Mouse (Mus musculus) hematopoietic stem cell, adult 5-6 weeks (primary cell): ENCODE data around the gene Itga1. TPM values are rescaled to one million over a fixed set of nuclear protein-coding genes. Genes with fewer than 3 reads are reported as not detected.
A peak's percentile ranks its signal among the peaks of the same experiment; 100 is the strongest.

Experiments
- ATAC-seq, 2 experiments: fragments of 125-278 bp in 1 of 2; replicated peaks in 1 of 2; 2 replicates each; pipeline ENCODE4 v1.8.0; 2016 to 2017; ENCODE audit warnings: inconsistent platforms in 2 of 2, mild to moderate bottlenecking in 2 of 2, moderate number of reproducible peaks in 2 of 2, low read depth in 1 of 2, moderate TSS enrichment in 1 of 2; ENCODE audit not compliant: low FRiP score in 2 of 2, poor library complexity in 2 of 2, severe bottlenecking in 2 of 2, insufficient read depth in 1 of 2, low TSS enrichment in 1 of 2
- total RNA-seq: library from RNA; stranded (forward); fragments of 172-1452, 232-1000 nt; gene quantifications from 2 replicates; pipeline ENCODE4 v1.2.3, GENCODE M21; 2017

The Itga1 gene
- total RNA-seq, 1 experiment from 2014 or later, result 0.84 TPM

DNA sequence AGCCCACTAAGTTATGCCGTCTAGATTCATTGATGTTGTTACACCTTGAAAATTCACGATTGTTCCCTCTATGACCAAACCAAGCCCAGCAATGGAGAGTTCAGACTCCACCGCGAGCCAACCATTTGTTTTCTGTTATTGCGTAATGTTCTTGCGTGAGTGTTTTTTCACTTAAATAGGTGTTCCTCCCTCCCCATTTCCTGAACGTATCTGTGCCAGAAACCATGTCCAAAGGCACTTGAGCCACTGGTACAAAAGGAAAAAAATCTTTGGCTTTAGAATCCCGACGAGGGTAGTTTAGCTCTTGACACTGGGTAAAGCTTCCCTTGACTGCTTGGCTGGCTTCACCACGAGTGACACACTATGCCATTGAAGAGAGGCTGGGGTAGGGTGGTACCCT, 4.4 kb upstream of the Itga1 start:
- no peak for ATAC-seq

DNA sequence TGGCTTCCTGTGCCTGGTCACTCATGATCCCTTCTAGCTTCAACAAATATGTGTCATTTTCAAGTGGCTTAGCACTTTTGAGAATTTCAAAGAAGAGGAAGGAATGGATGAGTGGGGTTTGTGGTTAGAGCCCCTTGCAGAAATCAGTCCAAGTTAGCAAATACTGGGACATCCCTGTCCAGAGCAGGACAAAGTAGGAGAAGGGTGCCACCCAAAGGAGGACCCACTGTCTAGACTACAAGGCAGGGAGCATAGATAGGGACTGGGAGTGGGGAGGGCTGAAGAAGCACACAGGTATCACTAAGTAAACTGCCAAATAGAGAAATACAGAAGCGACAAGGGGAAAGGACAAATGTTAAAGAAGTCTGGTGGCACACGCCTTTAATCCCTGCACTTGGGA, 990 bp upstream of the Itga1 start:
- no peak for ATAC-seq

DNA sequence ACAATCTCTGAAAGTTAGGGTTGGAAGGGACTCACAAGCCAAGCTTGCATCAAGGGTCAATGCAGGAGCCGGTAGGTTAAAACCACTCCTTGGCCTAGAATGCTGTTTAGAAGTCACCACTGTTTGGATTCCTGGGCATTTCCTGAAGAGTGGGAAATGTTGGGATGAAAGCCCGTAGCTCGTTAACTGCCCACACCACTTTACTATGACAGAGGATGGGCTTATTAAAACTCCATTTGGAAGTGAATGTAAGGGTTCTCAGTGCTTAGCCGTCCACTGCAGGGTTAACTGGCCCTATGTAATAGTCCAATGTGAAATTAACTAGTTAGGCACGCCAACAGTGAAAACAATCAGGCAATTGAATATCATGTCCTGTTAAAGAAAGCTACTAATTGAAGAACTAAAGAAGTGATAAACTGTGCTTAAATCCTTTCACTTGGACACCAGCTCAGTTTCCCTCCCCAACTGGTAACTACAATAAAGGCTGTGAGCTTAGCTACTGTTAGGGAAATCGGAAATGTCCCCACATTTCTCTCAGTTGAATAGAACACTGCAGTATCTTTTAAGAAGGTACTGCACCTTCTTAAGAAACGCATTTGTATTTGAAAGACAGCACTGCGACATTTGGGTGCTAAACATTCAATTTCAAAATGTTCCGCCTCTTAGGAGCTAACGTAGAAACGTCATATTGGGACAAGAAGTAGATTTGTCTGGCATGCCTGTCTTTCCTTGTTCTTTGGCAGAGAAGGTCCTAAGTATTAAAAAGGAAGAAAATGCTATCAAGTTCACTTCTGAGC, 1.2 kb downstream of the Itga1 start:
- no peak for ATAC-seq

DNA sequence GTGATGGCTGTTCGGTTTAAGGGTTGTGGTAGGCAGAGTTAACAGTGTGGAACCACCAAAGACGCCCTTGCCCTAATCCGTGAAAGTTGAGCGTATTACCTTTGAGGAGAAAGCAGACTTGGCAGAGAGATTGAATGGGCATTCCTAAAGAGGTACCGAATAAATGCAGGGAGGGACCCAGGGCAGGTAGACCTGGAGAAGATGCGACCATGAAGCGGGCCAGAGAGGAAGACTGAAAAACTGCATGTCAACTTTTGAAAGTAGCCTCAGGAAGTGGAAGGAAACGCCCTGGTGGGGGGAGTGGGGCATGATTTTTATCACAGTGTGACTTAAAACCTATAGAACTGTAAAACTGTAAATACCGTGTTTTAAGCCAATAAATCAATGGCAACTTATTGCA, 2.4 kb downstream of the Itga1 start:
- no peak for ATAC-seq

DNA sequence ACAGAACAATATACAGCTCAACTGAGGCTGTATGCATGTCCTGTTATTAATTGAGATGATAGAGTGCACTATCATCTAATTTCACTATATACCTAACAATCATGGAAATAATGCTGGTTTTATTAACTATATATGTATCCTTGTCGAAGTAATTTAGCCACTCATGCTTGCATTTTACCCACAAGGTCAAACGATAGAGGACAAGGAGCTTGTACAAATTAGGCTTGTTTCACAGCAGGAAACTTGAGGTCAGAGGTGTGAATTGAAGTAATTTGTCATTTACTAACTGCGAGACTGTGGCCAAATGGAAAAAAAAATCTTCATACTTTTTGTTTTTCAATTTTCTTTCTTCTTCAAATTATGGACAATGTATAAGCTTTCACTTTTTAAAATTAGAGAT, 3.5 kb downstream of the Itga1 start:
- ATAC-seq, result no peak

DNA sequence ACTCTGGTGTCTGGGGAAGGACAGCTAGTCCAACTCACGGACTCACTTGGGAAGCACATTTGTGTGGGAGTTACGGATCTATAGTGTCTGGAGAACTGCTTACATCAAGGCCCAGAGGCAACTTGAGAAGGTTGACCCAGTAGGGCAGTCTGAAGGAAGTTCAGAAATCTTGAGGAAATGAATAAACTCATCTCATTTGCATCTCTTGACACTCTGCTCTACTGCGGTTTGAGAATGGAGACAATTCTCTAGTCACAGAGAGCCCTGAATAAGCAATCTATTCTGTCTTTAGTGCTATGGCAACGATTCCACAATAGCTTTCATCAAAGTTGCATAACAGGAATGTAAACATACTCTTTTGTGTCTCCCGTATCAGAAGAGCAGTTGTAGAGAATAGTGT, 4.8 kb downstream of the Itga1 start:
- no peak for ATAC-seq

DNA sequence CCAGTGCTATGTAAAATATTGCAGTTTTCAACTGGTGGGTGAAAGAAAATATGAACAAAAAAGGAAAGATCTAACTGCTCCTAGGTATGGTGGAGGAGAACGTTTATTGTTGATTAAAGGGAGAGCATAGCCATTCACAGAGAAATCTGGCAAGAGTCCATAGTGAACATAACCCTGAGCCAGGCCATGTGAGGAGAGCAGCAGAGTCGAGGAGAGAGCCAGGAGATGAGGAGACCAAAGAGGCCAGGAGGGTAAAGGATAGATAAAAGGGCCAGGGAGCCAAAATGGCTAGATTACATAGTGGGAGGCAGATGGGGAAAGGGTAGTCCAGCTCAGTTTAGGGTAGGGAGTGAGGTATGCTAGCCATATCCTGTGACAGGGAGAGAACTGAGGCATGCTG, 5.5 kb downstream of the Itga1 start:
- ATAC-seq, result no peak

DNA sequence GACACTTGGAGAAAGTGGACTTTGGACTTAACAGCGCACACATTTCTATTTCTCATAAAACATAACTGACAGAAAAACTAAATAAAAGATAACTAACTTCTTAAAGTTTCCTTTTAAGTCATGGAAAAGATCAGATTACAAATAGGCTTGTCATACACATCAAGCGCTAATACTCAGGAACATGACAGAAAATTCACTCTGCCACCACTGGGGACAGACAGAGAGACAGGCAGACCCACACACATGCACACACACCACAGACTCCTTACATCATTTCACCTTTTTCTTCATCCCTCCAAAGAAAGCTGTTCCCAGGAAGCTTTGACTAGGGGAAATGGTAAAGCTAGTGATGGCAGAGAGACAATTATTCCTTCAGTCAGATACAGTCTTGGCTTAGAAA, 6.4 kb downstream of the Itga1 start:
- ATAC-seq, result no peak; a peak in 1 of 4 replicates

DNA sequence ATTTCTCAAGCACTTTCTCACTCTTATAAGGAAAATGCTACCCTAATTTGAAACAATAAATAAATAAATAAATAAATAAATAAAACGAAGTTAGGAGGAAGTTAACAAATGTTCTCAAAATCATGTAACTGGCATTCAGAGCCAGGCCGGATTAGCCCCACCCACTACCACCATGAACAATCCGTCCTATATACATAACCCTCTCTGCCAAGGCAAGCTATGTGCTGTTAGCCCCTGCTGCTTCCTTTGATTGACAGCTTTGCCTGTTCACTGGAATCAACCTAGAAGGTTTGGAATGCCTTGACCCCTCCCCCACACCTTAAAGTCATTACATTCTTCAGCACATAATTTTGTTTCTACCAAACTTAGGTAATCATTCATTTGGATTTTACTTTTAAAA, 10.3 kb downstream of the Itga1 start:
- no peak for ATAC-seq

DNA sequence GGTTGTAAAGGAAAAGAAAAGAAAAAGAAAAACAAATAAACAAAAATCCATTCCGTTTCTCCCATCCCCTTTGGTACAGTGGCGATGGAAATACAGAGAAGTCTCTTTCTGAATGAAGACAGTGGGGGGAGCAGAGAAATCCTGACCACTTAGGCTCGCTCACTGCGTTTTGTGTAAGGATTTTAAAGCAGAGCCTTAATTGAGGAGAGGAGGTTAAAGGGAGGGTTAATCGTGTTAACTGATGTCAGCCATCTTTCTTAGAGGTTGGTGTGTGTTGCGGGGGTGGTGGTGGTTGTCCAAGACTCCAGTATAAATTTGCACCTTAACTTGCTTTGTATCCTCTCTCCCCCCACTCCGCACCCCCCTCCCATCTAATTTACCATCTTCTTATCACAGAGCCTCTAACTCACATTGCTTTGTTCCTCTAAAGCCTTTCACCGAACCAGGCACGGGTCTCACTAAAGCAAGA, 10.8 kb downstream of the Itga1 start:
- ATAC-seq, result 0 out of 4 replicates have a peak, but pooled peaks of 1 of the 2 experiments have one; percentile 1

DNA sequence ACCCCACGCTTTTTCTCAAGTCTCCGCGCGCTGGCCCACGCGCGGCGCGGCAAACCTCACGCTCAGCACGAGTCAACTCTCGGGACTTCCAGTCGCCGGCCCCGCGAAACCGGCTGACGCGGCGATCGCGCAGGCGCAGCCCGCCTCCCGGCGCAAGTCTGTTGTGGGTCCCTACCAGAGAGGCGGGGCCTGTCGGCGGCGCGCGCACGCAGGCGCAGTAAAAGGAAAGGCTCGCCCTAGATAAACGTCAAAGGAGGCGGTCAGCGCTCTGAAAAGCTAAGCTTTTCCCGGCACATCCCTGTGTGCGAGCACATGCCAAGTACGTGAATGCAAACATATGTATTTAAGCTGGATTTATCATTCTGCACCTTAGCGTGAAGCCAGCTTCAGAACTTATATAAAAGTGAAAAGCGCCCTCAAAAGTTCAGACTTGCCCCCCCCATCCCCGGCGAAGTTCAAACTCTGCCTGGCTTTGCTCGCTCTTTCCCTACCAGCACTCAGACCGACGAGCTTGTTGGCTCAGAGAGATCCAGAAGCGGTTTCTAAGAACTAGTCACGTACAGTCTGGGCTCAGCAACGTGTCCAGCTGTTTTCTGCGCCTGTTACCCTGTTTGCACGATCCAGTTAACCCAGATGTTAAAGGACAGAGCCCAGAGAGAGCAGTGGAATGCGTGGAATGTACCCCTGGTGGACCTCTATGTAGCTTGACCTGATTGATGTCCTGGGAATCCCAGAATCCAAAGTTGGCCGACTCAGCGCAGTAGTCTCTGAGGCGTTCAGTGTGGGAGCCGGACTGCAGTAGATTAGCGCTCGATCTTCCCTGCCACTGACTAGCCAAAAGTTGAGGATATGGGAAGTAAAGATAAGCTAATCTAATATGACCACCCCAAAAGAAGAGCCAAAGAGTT, 11.4 kb downstream of the Itga1 start, which contains the start of gene Pelo:
Pelo (minus strand) TSS at position 118 of the 908 bp plus-strand sequence.
- ATAC-seq, result peak; percentile 82 to 83

DNA sequence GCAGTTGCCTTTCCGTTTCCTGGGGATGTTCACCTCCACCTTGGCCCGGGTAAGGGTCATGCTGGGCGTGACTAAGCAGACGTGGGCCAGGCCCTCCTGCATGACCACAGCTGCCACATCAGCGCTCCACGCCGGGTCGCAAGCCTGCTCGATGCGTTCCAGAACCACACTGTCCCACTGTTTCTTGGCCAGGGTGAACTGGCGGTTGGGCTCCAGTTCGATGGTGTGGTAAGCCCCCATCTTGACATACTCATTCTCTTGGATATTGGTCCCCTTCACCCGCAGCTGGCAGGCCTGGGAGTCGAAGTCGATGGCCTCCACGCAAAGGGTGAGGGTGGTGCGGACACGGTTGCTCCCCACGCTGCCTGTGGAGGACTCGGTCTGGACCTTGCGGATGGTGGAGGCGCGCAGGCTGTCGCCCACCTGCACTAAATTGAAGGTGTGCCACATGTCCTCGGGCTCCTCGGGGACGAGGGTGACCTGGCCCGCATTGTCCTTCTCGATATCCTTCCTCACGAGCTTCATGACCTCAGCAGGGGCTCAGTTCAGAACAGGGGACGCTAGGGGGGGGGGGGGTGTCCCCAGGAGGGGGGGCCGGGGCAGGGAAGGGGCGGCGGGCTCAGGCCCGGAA, 12.3 kb downstream of the Itga1 start:
- ATAC-seq, result peak; percentile 57 to 58; a peak in 3 of 4 replicates

DNA sequence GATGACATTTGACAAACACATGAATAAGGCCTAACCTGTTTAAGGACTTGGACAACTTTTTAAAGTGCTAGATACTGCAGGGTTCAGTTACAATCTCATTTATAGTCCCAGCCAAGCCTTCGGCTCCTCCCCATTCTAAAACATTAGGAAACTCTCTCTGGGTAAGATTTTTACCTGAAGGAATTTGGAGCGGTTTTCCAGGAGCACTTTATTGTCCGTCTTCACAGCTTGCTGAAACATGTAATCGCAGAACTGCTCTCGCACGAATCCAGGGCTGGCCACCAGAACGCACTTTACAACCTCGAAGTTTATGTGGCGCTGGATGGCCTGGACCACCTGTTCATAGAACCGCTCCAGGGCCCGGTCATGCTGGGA, 12.8 kb downstream of the Itga1 start:
- ATAC-seq, result no peak; a peak in 1 of 4 replicates

DNA sequence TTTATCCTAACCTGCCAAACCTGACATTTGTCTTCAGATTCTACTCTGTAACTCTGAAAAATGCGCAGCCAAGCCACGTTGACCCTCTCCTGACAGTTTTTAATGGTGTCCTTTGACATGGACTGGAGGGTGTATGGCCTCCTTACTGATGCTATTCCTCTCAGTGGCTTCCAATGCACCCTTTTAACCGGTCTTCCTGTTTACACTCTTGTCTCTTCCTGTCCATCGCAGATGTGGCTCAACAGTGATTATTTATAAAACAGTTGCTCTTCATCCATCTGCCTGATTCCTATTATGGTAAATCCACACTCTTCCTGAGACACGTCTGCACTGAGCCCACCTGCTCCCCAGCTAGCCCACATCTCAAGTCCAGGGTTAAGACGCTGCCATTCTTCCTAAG, 15.8 kb downstream of the Itga1 start:
- no peak for ATAC-seq

DNA sequence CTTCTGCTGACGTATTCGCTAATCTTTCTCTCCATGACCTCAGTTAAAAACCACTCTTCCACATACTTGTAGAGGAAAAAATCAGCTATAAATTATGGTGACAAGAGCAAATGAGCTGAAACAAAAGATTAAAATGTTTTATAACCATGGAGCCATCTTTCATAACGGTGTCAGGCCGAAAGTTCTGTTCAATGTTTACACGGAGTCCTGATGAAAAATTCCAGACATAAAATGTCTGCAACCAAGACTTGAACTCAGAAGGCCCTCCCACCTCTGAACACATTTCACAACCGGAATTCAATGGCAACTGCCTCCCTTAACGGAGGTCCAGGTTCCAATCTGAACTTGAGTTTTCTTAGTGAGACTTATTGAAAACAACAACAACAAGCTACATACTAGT, 19.4 kb downstream of the Itga1 start:
- ATAC-seq, result no peak

DNA sequence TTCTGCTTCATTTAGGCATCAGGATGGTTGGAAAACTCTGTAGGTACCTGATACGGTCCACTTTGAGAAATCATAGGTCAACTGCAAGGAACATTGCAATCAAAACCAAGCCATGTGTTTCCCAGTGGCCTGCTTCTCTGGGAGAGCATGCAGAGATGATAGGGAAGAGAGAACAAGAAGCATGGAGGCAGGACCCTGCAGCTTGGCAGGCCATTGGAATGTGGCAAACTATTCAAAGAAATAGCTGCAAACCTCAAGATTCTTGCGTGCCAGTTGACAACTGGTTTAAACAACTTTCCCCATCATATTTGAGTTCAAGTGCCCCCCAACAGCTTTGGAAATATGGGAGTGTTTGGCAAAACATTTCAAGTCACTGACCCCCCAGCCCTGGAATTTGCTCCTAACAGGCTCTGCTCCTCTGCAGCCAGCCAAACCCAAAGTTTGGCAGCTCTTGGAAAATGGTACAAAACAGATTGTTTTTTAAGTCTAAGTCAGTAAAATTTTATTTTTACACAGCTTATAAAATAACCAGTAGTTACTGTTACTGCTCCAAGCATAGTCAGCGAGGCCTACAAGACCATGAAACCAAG, 21.7 kb downstream of the Itga1 start:
- no peak for ATAC-seq

DNA sequence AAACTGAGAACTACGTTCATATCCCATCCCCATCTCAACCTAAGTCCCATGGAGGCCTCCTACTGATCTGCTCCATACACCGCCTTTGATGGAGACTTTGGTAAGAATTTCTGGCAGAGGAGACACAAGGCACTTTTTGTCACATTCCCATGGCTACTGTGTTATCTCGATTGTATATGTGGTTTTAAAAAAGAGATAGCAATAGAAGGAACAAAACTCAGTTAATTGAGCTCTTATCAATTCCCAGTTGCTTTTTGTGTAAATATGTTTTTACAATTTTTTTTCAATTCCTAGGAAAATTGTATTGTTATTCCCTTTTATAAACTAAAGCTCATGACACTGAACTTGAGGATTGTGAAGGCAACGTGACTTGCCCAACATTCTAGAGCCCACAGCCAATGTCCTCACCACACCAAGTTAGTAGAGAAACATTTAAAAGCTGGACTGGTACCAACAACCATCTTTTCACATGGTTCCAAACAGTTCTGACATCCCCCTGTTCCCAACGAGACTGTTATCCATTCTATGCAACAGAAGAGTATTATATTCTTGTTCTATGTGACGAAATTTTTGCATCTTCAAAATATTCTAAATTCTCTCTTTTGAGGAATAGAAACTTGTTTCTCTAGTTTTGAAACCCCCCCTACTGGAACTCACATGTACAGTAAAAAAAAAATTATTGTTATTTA, 22.6 kb downstream of the Itga1 start:
- no peak for ATAC-seq
